Comparison of ENCODE assay signal across 22 mouse cellular contexts in genomic region chr10:72383351-72383750, GRCm38 (mm10).
"Had no signal": no experiment of that assay in that cellular context is flagged by ENCODE, and none has a peak within 500 bp of the region (broad histone marks: within the 10 kb centered on the region; RNA-seq: fewer than 3 reads in every experiment).

No protein-coding gene starts in this region.

- H3K4me3 ChIP-seq: heart, embryonic 10.5 days; heart, embryonic 12.5 days; hindbrain, embryonic 13.5 days; hindbrain, embryonic 15.5 days; limb, embryonic 13.5 days; limb, embryonic 15.5 days; liver, embryonic 12.5 days had no signal

- DNase-seq: gastrocnemius, postnatal 14 days; gastrocnemius, postnatal 36 days; heart, adult 18-20 months; heart, postnatal 14 days; heart, postnatal 36 days; kidney, adult 11 months; kidney, postnatal 14 days; kidney, postnatal 36 days; layer of hippocampus, adult 9-11 months; layer of hippocampus, postnatal 36 days; left cerebral cortex, postnatal 4 days; lung, adult 18-20 months had no signal

- H3K36me3 ChIP-seq: heart, embryonic 10.5 days; heart, embryonic 12.5 days; hindbrain, embryonic 13.5 days; hindbrain, embryonic 15.5 days; limb, embryonic 13.5 days; limb, embryonic 15.5 days; liver, embryonic 12.5 days had no signal

- H3K4me1 ChIP-seq: heart, embryonic 10.5 days; heart, embryonic 12.5 days; hindbrain, embryonic 13.5 days; hindbrain, embryonic 15.5 days; limb, embryonic 13.5 days; limb, embryonic 15.5 days; liver, embryonic 12.5 days had no signal

- H3K27me3 ChIP-seq: heart, embryonic 12.5 days; hindbrain, embryonic 13.5 days; hindbrain, embryonic 15.5 days; limb, embryonic 13.5 days; limb, embryonic 15.5 days; liver, embryonic 12.5 days had no signal

- H3K27ac ChIP-seq: heart, embryonic 10.5 days; hindbrain, embryonic 13.5 days; hindbrain, embryonic 15.5 days; hindbrain, postnatal 0 days; limb, embryonic 13.5 days; limb, embryonic 15.5 days; liver, embryonic 12.5 days; liver, embryonic 14.5 days had no signal

- H3K4me2 ChIP-seq: heart, embryonic 12.5 days; hindbrain, embryonic 13.5 days; hindbrain, embryonic 15.5 days; limb, embryonic 13.5 days; limb, embryonic 15.5 days; liver, embryonic 12.5 days had no signal

- ATAC-seq: hindbrain, postnatal 0 days; intestine, embryonic 16.5 days; liver, embryonic 12.5 days had no signal

- H3K9me3 ChIP-seq: heart, embryonic 10.5 days; heart, embryonic 12.5 days; hindbrain, embryonic 13.5 days; hindbrain, embryonic 15.5 days; limb, embryonic 13.5 days; limb, embryonic 15.5 days; liver, embryonic 12.5 days had no signal

- H3K9ac ChIP-seq: heart, embryonic 12.5 days; hindbrain, embryonic 13.5 days; hindbrain, embryonic 15.5 days; limb, embryonic 13.5 days; limb, embryonic 15.5 days; liver, embryonic 12.5 days; liver, embryonic 14.5 days had no signal
